Mouse (Mus musculus): ENCODE measurements around the gene Eef1akmt1.

DNA sequence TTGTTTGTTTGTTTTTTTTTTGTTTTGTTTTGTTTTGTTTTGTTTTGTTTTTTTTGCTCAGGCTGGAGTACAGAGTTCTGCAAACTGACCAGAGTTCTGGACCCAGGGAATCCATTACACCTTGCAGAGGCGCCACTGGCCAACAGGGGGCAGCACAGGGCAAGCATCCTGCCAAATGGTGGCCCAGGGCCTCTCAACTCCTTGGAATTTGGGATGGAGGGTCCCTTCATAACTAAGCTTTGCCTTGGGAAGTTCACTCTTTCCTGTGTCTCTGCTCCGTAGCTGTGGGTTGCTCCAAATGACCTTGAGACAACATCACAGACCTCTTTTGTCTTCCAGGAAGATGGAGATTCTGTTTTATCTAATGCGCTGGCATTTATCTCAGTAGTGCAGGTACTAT, 38.2 kb downstream of the Eef1akmt1 start:
- TF ChIP-seq CTCF (IDR thresholded peaks at IDR 0.05), result peak; percentile 86
- TF ChIP-seq POLR2A (IDR thresholded peaks at IDR 0.05; ENCODE audit: insufficient read depth, low read depth, low read length), result no peak
- TF ChIP-seq EP300 (IDR thresholded peaks at IDR 0.05; ENCODE audit: insufficient read depth, low read depth, low read length), result no peak

Data from heart, adult 2 months (tissue).